Mouse (Mus musculus) forebrain, embryonic 13.5 days (tissue): ENCODE measurements around the gene Lcn12. TPM values are rescaled to one million over a fixed set of nuclear protein-coding genes. Genes with fewer than 3 reads are reported as not detected.

Experiments used
- ATAC-seq: fragments of 200-750 bp; cut with Nextera tagmentation; 2 replicates; pipeline ENCODE4 v1.8.0; 2017
- H3K27ac ChIP-seq: fragments of 300-500 bp; sonication (generic); 2 replicates; pipeline ENCODE4 v1.5.1; 2015; ENCODE audit warnings: inconsistent platforms, mild to moderate bottlenecking, moderate library complexity
- H3K27me3 ChIP-seq: fragments of 300-500 bp; sonication (generic); 2 replicates; pipeline ENCODE4 v1.6.1; 2015; ENCODE audit warnings: mild to moderate bottlenecking, inconsistent platforms
- H3K36me3 ChIP-seq: fragments of 300-500 bp; sonication (generic); 2 replicates; pipeline ENCODE4 v1.6.1; 2015; ENCODE audit warnings: mild to moderate bottlenecking, inconsistent platforms; ENCODE audit not compliant: poor library complexity, severe bottlenecking
- H3K4me1 ChIP-seq: fragments of 300-500 bp; sonication (generic); 2 replicates; pipeline ENCODE4 v1.6.1; 2015; ENCODE audit warnings: inconsistent platforms
- H3K4me2 ChIP-seq: fragments of 300-500 bp; sonication (generic); 2 replicates; pipeline ENCODE4 v1.6.1; 2015; ENCODE audit warnings: inconsistent platforms, mild to moderate bottlenecking, moderate library complexity
- H3K4me3 ChIP-seq: fragments of 300-500 bp; sonication (generic); 2 replicates; pipeline ENCODE4 v1.5.1; 2015; ENCODE audit warnings: mild to moderate bottlenecking, inconsistent platforms
- H3K9ac ChIP-seq: fragments of 300-500 bp; sonication (generic); 2 replicates; pipeline ENCODE4 v1.6.1; 2015; ENCODE audit warnings: mild to moderate bottlenecking, inconsistent platforms
- H3K9me3 ChIP-seq: fragments of 300-500 bp; sonication (generic); replicated peaks from 2 replicates; pipeline ENCODE4 v1.6.1; 2016; ENCODE audit warnings: inconsistent platforms
- WGBS: fragments of 180-500 bp; shearing (Covaris S2); methylation state at CpG from one replicate; pipeline ENCODE4 v1.1.7; 2015; 5-methylcytosine and 5-hydroxymethylcytosine counted together
- polyA plus RNA-seq: library from polyadenylated mRNA; unstranded; fragments of >200 nt; fragmentation: Nextera tagmentation; extraction: Ambion mirVana; gene quantifications from 2 replicates; pipeline ENCODE4 v1.2.1, GENCODE M21; 2015

Gene Lcn12
- polyA plus RNA-seq, 1 experiment from 2014 or later, result not detected

DNA sequence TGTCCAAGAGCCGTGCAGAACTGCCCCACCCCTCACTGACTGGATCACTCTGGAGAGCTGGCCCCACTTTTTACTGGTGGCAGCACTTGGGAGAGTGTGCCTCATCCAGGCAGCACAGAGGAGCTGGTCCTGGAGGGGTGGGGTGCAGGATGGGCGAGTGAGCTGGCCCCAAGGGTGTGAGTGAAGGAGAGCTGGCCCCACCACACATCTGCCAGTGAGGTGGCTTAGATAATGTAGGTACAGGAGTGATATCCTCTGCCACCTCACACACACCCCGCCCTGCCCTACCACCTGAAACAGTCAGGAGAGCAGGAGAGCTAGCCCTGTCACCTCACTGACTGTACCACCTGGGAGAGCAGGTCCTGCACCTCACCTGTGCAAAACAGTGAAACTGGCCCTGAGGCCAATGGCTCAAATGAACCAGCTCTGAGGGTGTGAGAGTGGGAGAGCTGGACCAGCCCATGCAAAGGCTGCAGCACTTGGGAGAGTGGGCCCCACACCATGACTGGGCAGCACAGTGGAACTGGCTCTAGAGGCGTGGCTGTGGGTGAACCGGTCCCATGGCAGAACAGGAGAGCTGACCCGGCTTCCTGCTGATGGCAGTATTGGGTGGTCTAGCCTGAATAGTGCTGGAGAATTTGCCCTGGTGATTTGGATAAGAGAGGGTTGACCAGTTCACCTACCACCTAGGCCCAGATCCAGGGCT lies 5.6 kb downstream of the Lcn12 start:
- Histone ChIP-seq H3K36me3 (no peaks in the 10 kb centered on the region), H3K27me3 (0 out of 2 replicates have a peak, but pooled peaks cover 3% of the 10 kb centered on the region)

DNA sequence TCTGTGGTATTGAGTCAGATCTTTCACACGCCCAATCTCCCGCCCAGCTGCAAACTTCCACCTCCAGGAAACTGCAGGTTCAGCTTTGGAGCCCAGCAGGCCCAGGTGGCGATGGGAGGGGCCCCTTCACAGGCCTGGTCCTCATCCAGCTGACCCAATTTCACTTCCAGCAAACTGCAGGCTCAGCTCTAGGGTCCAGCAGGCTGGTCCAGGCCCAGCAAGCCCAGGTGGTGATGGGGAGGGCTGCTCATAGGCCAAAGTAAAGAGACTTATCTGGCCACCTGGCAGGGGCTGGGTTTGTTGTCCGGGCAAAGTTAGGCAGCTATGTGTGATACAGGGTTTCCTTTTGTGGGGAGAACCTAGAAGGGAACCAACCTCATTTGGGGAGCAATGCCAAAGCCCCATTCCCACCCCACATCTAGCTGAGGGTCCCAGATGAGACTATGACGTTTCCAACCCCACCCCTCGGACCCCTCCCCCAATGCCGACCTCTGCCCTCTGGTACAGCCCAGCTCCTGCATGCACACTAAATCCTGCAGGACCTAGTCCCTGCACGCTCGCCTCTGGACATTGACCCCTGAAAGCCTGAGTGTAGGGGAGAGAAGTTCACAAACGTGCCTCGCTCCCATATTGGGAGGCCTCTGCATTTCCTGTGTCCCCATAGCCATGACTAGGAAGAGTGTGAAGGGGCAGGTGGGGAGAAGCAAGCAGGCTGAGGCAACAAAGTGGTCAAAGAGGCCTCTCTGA lies 8.6 kb downstream of the Lcn12 start:
- no peak overlapping the region for H3K4me2 ChIP-seq
- no peak overlapping the region for H3K9ac ChIP-seq
- H3K36me3 ChIP-seq, result no peaks in the 10 kb centered on the region
- 69% methylated on average over 11 of the region's 11 CpGs for WGBS
- no peak overlapping the region for H3K4me3 ChIP-seq
- H3K4me1 ChIP-seq, result no peaks in the 10 kb centered on the region
- H3K9me3 ChIP-seq, result no peaks in the 10 kb centered on the region
- H3K27ac ChIP-seq, result no peak overlapping the region
- H3K27me3 ChIP-seq, result 0 out of 2 replicates have a peak, but pooled peaks cover 3% of the 10 kb centered on the region
- ATAC-seq, result no peak

More for the DNA sequence above, 5.6 kb downstream of the Lcn12 start:
- WGBS, result 77% methylated on average over 6 of the region's 6 CpGs
- Histone ChIP-seq H3K4me3 (no peak overlapping the region), H3K9ac (no peak overlapping the region), H3K4me1 (no peaks in the 10 kb centered on the region), H3K27ac (no peak overlapping the region), H3K4me2 (no peak overlapping the region), H3K9me3 (no peaks in the 10 kb centered on the region)
- no peak for ATAC-seq

DNA sequence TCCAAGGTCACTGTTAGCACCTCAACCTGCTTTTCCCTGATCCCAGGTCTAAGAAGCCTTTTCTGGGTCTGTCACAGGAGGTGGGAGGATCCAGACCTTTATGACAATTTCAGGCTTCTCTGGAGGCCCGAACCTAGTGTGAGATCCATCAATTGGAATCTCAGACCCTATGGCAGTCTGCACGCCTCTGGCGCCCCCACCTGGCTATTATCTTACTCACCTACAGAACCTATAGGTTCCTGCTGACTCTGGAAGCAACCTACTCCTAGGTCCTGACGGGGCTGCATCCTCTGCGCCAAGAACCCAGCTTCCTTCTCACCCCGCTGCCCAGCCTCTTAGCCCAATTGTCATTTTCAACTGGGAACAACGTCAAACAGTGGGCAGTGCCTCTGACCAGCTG lies 10.7 kb downstream of the Lcn12 start:
- Histone ChIP-seq H3K9me3 (no peaks in the 10 kb centered on the region), H3K4me1 (no peaks in the 10 kb centered on the region), H3K27me3 (no peaks in the 10 kb centered on the region), H3K36me3 (no peaks in the 10 kb centered on the region), H3K27ac (no peak overlapping the region), H3K4me2 (no peak overlapping the region), H3K9ac (no peak overlapping the region), H3K4me3 (no peak overlapping the region)
- 24% methylated on average over 7 of the region's 7 CpGs for WGBS
- no peak for ATAC-seq

DNA sequence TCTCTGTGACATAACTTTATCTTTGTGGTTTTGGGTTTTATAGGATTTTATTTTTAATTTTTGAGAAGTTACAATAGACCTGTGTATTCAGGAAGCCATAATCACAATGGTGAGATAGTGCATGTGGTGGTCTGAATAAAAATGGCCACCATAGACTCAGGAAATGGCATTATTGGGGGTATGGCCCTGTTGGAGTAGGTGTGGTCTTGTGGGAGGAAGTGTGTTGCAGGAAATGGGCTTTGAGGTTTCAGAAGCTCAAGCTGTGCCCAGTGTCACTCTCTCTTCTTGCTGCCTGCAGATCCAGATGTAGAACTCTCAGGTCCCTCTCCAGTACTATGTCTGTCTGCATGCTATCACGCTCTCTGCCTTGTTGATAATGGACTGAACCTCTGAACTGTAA lies 13.2 kb downstream of the Lcn12 start:
- H3K9me3 ChIP-seq, result no peaks in the 10 kb centered on the region
- 0 out of 2 replicates have a peak, but pooled peaks cover 3% of the 10 kb centered on the region for H3K27me3 ChIP-seq
- WGBS, result 91% methylated on average over 1 of the region's 1 CpGs
- no peak overlapping the region for H3K4me2 ChIP-seq
- no peak overlapping the region for H3K9ac ChIP-seq
- no peak for ATAC-seq
- H3K27ac ChIP-seq, result no peak overlapping the region
- H3K4me1 ChIP-seq, result no peaks in the 10 kb centered on the region
- no peaks in the 10 kb centered on the region for H3K36me3 ChIP-seq
- no peak overlapping the region for H3K4me3 ChIP-seq

DNA sequence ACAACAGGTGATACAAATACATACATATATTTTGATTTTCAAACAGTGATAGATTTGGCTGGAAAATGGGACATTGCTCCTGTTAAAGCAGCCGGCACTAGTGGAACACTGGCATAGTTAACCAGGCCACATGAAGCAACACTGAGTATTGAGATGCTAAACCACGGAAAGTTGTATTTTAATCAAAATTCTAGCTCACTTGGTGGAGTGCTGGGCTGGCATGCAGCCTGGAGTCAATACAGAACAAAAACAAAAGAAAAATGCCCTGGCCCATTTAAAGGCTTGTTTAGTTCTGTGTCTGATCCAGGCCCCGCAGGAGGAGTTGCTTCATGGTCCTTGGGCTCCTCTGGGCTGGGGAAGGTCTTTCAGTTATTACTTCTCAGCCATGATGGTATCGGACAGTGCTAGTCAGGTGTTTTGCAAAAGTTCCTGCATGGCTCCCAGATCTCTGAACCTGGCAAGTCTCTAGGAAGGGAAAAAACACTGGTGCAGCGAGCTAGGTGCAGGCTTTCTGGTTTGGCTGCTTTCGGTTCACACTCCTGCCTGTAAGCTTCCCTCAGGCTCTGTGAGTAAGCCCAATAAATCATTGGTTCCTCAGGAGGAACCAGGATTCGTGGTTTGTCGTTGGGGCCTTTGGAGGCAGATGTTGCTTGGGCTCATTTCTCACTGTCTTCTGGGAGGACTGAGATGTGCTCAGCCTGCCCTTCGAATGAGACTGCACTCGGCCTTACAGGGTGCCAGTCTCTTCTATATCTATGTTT lies 14.0 kb downstream of the Lcn12 start:
- H3K9ac ChIP-seq, result no peak overlapping the region
- WGBS, result 77% methylated on average over 10 of the region's 10 CpGs
- no peaks in the 10 kb centered on the region for H3K9me3 ChIP-seq
- H3K27me3 ChIP-seq, result 0 out of 2 replicates have a peak, but pooled peaks cover 5% of the 10 kb centered on the region
- no peaks in the 10 kb centered on the region for H3K4me1 ChIP-seq
- ATAC-seq, result no peak
- no peak overlapping the region for H3K4me2 ChIP-seq
- no peak overlapping the region for H3K27ac ChIP-seq
- no peak overlapping the region for H3K4me3 ChIP-seq
- H3K36me3 ChIP-seq, result no peaks in the 10 kb centered on the region

DNA sequence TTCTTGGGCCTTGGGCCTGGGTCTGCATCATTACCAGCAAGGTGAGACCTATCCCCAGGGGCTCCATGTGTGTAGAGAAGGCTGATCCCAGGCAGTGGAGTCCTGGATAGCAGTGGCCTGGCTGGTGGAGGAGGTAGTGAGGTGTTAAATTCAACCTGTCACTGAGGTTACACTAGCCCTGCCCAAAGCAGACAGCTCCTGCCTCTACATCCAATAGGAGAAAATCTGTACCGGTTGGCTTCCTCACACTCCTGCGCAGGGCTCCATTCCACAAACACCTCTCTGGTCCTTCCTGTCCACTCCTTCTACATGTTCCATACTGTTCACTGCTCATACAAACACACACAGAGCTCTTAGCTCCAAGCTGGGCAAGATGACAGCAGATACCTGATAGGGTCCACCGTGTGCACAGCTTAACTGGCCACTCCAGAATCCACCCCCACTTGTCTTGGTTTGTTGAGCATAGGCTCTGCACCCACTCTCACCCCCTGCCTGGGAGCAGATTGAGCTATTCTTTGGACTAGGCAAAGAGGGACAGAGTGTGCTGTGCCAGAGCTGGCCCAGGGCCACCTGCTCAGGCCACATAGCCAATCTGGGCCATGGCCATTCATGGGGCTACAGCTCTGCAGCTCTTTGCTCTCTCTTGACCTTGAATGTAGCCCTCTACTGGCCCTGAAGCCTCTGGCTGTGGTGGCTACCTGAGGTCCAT lies 15.6 kb downstream of the Lcn12 start:
- Histone ChIP-seq H3K9ac (no peak overlapping the region), H3K4me1 (no peaks in the 10 kb centered on the region), H3K4me3 (no peak overlapping the region), H3K9me3 (no peaks in the 10 kb centered on the region), H3K27me3 (0 out of 2 replicates have a peak, but pooled peaks cover 5% of the 10 kb centered on the region), H3K36me3 (no peaks in the 10 kb centered on the region), H3K27ac (no peak overlapping the region), H3K4me2 (no peak overlapping the region)
- ATAC-seq, result no peak
- whole genome bisulfite sequencing, result 95% methylated on average over 3 of the region's 3 CpGs

DNA sequence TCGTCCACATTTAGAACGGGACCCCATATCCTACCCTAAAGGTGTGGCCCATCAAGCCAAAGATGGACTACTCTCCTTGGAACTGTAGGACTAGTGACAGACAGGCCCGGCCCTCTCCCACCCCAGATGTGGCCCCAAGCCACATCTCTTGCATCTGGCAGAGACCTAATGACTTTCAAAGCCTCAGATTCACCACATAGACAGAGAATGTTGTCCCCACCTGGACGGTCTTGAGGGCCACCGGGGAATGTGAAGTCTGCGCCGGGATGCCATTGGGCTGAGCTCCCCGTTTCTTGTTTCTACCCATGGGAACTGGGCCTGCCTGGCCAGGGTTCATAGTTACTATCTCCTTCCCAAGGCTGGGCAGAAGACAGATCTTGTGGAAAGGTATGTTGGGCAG lies 16.2 kb downstream of the Lcn12 start:
- no peak overlapping the region for H3K4me2 ChIP-seq
- H3K9me3 ChIP-seq, result no peaks in the 10 kb centered on the region
- 90% methylated on average over 8 of the region's 8 CpGs for WGBS
- no peaks in the 10 kb centered on the region for H3K36me3 ChIP-seq
- H3K27me3 ChIP-seq, result 0 out of 2 replicates have a peak, but pooled peaks cover 5% of the 10 kb centered on the region
- no peak overlapping the region for H3K9ac ChIP-seq
- H3K4me1 ChIP-seq, result no peaks in the 10 kb centered on the region
- H3K27ac ChIP-seq, result no peak overlapping the region
- no peak overlapping the region for H3K4me3 ChIP-seq
- no peak for ATAC-seq

DNA sequence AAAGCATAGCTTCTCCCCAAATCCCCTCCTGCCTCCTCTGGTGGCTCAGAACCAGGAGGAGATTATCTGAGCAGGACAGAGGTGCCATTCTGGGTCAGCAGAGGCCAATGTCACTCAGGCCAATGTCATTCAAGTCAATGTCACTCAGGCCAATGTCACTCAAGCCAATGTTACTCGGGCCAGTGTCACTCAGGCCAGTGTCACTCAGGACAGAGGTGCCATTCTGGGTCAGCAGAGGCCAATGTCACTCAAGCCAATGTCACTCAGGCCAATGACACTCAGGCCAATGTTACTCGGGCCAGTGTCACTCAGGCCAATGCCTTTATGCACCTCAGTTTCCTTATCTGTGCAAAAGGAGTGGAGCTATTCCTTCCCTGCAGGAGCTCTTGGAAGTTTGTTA lies 21.2 kb downstream of the Lcn12 start:
- Histone ChIP-seq H3K4me1 (peaks cover 17% of the 10 kb centered on the region), H3K9ac (no peak overlapping the region), H3K27ac (no peak overlapping the region), H3K36me3 (no peaks in the 10 kb centered on the region), H3K4me2 (no peak overlapping the region), H3K4me3 (no peak overlapping the region), H3K9me3 (no peaks in the 10 kb centered on the region), H3K27me3 (0 out of 2 replicates have a peak, but pooled peaks cover 5% of the 10 kb centered on the region)
- no peak for ATAC-seq
- 74% methylated on average over 2 of the region's 2 CpGs for WGBS

DNA sequence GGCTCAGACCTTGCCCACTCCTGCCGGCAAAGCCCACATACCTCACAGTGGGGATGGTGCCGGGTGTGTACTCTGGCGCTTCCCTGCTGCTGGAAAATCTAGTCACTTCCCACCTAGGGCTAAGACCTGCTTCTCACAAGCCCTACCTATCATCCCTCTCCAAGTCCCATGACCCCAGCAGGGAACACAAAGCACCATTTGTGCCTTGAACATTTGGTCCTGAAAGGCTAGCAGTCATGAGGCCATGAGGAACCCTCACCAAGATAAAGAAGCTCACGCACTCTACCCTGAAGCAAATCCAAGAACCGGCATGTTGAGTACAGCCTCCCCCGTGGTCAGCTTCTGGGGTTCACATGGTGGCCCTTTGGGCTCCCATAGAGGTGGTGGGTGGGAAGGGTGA lies 23.7 kb downstream of the Lcn12 start, which contains the start of gene Ptgds:
TSS of gene Ptgds (minus strand) at position 78 of the 400 bp plus-strand sequence.
- 0 out of 2 replicates have a peak within 1 kb of the TSS, but pooled peaks have one; percentile 10 for H3K4me2 ChIP-seq
- no peak within 1 kb of the TSS for H3K4me3 ChIP-seq
- H3K9ac ChIP-seq, result peak within 1 kb of the TSS; percentile 34; the same call in 1 of the 2 replicates
- 72% methylated on average over 6 of the region's 6 CpGs for WGBS
- H3K27me3 ChIP-seq, result no peaks in the 10 kb centered on the region
- no peak for ATAC-seq
- peaks cover 23% of the 10 kb centered on the region for H3K4me1 ChIP-seq
- no peaks in the 10 kb centered on the region for H3K9me3 ChIP-seq
- peak within 1 kb of the TSS; percentile 73 for H3K27ac ChIP-seq
- no peaks in the 10 kb centered on the region for H3K36me3 ChIP-seq

DNA sequence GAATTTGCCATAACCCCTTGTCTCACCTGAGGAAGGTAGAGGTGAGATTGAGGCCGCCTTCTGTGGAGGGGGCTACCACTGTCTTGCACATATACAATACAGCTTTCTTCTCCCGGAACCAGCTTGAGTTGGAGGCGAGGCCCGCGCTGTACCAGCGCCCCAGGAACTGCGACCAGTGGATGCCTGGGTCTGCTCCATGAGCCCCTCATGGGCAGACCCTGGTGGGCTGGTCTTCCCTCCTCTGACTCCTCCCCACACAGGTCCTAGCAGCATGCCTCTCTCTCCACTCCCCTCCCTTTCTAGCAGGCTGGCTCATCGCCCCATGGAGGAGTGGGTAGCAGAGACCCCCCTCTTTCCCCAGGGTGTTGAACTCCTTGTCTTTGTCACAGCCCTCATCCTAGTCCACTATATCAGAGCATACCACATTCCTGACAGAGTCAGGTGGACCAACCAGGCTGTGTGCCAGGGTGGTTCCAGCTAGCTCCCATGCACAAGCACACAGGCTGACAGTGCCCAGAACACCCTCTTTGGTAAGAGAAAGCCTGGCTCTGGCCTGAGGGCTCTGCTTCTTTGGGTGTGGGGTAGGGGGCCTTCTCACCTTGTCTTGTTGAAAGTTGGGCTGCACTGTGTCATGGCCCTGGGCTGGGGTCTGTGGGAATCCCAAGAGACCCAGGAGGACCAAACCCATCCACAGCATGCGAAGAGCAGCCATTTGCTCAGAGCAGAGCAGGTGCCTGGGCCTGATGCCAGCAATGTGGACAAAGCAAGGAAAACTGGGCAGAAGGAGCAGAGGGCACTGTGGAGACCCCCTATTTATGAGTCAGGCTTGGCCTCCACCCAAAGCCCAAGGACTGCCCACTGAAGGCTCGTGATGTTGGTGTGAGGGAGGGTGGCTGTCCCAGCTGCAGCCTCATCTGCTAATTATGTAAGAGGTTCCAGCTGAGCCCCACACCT lies 24.5 kb downstream of the Lcn12 start:
- Histone ChIP-seq H3K9ac (peak overlapping the region; percentile 34; the same call in 1 of the 2 replicates), H3K4me2 (0 out of 2 replicates have a peak overlapping the region, but pooled peaks have one; percentile 10), H3K27ac (peak overlapping the region; percentile 73), H3K36me3 (no peaks in the 10 kb centered on the region), H3K27me3 (no peaks in the 10 kb centered on the region), H3K4me3 (no peak overlapping the region), H3K9me3 (no peaks in the 10 kb centered on the region), H3K4me1 (peaks cover 23% of the 10 kb centered on the region)
- peak; percentile 67 for ATAC-seq
- WGBS, result 72% methylated on average over 10 of the region's 10 CpGs
